Mouse (Mus musculus) left cerebral cortex, adult 9 months (tissue): ENCODE measurements around the gene Sdk2.
A peak's percentile ranks its signal among the peaks of the same experiment; 100 is the strongest.

Source experiments
- DNase-seq, 2 experiments: peaks; one replicate each; pipeline ENCODE4 v3.0.0; 2022; ENCODE audit warnings: low spot score in 2 of 2

The Sdk2 gene

GRCm38 (mm10) chr11:113990466-113990865, 76.4 kb downstream of the Sdk2 start:
- DNase-seq = peak; percentile 53 to 85

DNA sequence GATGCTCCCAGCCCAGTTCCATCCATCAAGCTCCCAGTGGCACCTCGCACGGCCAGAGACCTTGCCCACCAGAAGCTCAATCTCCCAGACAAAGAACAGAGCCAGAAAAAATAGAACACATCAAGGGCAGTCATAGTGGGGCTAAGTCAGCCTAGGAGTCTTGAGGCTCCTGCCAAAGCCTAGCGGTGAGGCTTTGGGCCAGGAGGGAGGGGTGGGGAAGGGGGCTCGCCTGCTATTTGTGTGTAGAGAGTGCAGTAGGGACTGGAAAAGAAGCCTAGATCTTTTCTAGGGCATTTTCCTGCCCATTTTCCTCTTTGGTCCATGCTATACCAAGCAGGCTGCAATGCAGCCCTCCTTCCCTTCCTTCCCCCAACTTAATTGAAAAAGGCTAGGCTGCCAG, 76.8 kb downstream of the Sdk2 start:
- no peak for DNase-seq

DNA sequence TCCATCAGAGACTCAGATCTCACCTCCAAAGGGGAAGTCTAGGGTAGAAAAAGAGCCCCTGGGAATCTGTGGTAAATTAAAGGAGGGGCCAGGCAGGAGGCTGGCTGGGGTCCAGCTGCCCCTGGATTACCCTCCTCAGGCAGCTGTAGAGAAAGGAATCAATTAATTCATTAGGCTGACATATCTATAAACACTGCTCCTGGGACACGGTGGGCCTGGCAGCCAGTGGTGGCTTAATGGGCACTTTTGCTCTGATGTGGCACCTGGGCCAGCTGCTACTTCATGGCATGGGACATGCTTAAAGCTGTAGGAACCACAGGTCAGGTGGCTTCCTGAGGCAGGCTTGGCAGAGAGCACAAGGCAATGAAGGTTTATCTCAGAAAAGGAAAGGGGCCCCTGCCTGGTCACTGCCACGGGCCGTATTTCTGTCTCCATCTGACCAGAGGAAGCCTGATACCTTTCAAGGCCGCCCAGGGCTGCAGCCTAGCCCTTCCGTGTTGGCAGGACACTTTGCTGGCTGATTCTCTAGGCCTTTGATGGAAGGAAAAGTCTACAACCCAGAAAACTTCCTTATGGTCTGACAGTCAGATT, 80.9 kb downstream of the Sdk2 start:
- DNase-seq = no peak

GRCm38 (mm10) chr11:113981732-113982503, 84.9 kb downstream of the Sdk2 start:
- no peak for DNase-seq

GRCm38 (mm10) chr11:113981088-113981487, 85.8 kb downstream of the Sdk2 start:
- DNase-seq = no peak

- DNase-seq = no peak
Observed at GRCm38 (mm10) chr11:113978318-113978717, 88.5 kb downstream of the Sdk2 start.

DNA sequence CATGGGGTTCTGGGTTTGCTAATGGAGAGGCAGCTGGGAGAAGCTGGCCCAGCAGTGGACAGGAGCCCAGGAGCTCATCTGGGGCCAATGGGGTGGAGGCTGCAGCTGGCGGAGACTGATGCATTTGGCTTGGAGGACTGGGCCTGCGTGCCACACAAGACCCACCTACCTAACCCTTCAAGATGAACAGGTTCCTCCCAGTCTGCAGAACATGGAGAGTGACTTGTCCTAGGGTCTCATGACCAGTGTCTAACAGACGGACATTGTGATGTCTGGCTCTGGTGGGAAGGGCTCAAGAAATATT, 91.2 kb downstream of the Sdk2 start:
- DNase-seq = no peak

DNA sequence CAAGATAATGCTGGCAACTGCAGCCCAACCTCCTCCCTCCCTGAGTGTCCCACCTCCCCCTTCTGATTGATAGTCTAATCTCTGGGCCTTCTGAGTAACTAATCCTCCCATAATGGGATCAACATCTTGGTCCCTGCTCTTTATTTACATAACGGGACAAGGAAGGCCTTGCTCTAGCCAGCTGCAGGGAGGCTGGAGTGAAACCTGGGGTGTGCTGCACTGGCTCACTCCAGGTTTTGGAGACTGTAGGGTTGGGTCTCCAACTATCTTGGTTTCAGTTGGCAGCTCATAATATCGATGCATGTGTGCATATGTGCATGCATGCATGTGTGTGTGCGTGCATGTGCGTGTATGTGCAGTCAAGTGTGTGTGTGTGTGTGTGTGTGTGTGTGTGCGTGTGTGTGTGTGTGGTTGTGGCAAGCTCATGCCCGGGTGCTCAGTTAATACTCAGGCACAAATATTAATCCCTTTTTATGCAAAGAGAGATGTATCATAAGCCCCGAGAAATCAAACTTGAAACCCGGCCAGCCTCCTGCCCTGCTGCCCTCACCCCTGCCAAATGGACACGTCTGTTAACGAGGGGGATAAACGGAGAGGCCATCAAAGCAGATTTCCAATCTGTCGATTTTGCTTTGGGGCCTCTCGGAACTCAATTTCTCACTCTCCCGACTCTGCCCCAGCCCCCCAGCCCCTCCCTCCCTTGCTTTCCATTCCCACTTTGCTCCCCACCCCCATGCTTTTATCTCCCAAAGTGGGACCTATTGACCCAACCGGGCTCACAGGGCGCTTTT, 91.8 kb downstream of the Sdk2 start:
- no peak for DNase-seq

DNA sequence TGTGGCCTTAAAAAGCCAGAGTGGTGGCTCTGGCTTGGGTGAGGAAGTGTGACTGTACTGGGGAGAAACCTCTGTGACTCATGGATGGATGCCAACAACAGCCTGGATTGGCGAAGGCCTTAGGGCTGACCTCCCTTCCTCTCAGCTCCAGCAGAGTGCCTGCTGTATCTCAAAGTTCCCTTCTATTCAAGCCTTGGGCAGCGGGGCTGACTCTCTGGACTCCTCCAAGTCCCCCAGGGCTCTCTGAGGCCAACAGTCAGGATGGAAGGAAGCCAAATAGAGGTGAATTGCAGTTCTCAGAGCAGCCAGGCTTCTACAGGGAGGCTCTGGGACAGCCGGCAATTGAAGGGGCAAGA, 94.4 kb downstream of the Sdk2 start:
- no peak for DNase-seq

DNA sequence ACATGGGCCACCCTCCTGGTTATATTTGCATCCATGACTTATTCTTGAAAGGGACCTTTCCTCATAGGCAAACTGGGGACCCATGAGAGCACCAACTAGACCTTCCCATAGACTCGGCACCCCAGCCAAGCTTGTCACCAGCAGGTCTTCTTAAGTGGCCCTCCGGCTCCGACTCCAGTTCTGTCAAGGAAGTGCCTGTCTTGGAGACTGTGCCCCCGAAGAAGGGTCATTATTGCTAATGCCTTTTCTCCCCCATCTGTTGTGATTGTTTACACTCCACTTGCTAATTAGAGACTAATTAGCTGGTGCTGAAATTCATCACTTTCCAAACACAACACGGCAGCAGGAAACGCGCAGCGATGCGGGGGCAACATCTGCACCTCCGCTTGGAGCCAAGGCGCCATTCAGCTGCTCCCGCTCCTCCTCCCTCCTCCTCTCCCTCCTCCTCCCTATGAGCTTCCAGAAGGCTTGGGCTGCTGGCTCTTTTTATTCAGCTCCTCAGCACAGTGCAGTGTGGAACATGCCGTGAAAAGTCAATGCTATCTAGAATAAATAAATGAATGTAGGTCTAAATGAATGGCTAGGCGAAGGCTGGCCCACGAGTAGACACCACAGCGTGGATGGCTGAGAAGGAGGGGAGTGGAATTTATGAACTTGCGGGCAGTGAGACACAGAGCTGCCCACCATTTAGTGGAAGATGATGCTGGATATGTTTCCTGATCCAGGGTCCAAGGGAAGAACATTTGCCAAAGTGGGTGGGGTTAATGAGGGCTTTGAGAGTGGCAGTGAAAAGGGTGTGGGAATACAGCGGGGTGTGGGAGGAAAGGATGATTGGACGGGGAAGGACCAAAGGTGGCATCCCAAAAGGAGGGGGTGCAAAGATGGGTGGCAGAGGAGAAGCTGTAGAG, 95.0 kb downstream of the Sdk2 start:
- peak; percentile 56 to 73 for DNase-seq

GRCm38 (mm10) chr11:113970026-113970425, 96.8 kb downstream of the Sdk2 start:
- no peak for DNase-seq

GRCm38 (mm10) chr11:113965214-113965613, 101.6 kb downstream of the Sdk2 start:
- no peak for DNase-seq

- DNase-seq = no peak
Observed at GRCm38 (mm10) chr11:113962751-113963150, 104.1 kb downstream of the Sdk2 start.

DNA sequence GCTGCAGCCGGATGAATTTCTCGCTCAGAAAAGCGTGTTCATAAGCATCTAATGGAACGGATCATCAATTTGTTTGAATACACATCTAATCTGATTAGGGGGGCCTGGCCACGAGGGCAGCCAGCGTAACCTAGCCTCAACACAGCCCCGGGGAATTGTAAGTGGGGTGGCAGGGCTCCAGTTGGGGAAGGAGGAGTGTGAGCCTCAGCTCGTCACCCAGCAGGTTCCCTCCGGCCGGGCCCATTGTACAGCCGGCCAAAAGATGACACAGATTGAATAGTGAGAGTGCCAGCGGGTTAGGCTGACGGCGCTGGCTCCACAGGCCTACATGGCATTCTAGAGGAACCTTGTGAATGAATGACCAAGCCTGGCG, 115.2 kb downstream of the Sdk2 start:
- no peak for DNase-seq

GRCm38 (mm10) chr11:113950904-113951615, 115.8 kb downstream of the Sdk2 start:
- no peak for DNase-seq

- DNase-seq = peak in 1 of 2 experiments; percentile 65
Observed at GRCm38 (mm10) chr11:113948676-113949075, 118.2 kb downstream of the Sdk2 start.

GRCm38 (mm10) chr11:113942101-113942735, 124.6 kb downstream of the Sdk2 start:
- DNase-seq = no peak

GRCm38 (mm10) chr11:113933678-113934077, 133.2 kb downstream of the Sdk2 start:
- no peak for DNase-seq

GRCm38 (mm10) chr11:113932909-113933308, 133.9 kb downstream of the Sdk2 start:
- DNase-seq = no peak

GRCm38 (mm10) chr11:113931701-113932100, 135.1 kb downstream of the Sdk2 start:
- DNase-seq = peak in 1 of 2 experiments; percentile 28

- DNase-seq = no peak
Observed at GRCm38 (mm10) chr11:113930112-113930511, 136.7 kb downstream of the Sdk2 start.
